Mouse (Mus musculus): ENCODE measurements at regions not wholly inside any gene's neighbourhood (a gene's known extent, or its start where the extent isn't known, plus 50 kb on each side); places are given as distances from the start of the nearest gene placed in this dataset.

GRCm38 (mm10) chr3:150648040-150648439, 789.6 kb upstream of the Adgrl4 start:
- H3K27ac ChIP-seq (ENCODE audit: insufficient read depth, low read depth, low read length) = no peak overlapping the region
- WGBS = 80% methylated on average over 3 of the region's 3 CpGs
- no peaks in the 10 kb centered on the region for H3K4me1 ChIP-seq (ENCODE audit: control insufficient read depth, insufficient read depth, low read length)
- TF ChIP-seq CTCF (IDR thresholded peaks at IDR 0.05; ENCODE audit: insufficient read depth, low read depth, low read length) (no peak), POLR2A (IDR thresholded peaks at IDR 0.05; ENCODE audit: insufficient read depth, low read depth, low read length) (no peak)
- H3K4me3 ChIP-seq (ENCODE audit: insufficient read depth, low read depth, low read length) = no peak overlapping the region

GRCm38 (mm10) chr3:150649783-150650565, 787.7 kb upstream of the Adgrl4 start:
- H3K4me1 ChIP-seq (ENCODE audit: control insufficient read depth, insufficient read depth, low read length) = no peaks in the 10 kb centered on the region
- TF ChIP-seq CTCF (IDR thresholded peaks at IDR 0.05; ENCODE audit: insufficient read depth, low read depth, low read length) = no peak
- TF ChIP-seq POLR2A (IDR thresholded peaks at IDR 0.05; ENCODE audit: insufficient read depth, low read depth, low read length) = no peak
- 75% methylated on average over 3 of the region's 3 CpGs for WGBS
- H3K27ac ChIP-seq (ENCODE audit: insufficient read depth, low read depth, low read length) = no peak overlapping the region
- H3K4me3 ChIP-seq (ENCODE audit: insufficient read depth, low read depth, low read length) = no peak overlapping the region

- Histone ChIP-seq H3K27ac (ENCODE audit: insufficient read depth, low read depth, low read length) (no peak overlapping the region), H3K4me3 (ENCODE audit: insufficient read depth, low read depth, low read length) (no peak overlapping the region), H3K4me1 (ENCODE audit: control insufficient read depth, insufficient read depth, low read length) (no peaks in the 10 kb centered on the region)
- TF ChIP-seq POLR2A (IDR thresholded peaks at IDR 0.05; ENCODE audit: insufficient read depth, low read depth, low read length) (no peak), CTCF (IDR thresholded peaks at IDR 0.05; ENCODE audit: insufficient read depth, low read depth, low read length) (no peak)
- 72% methylated on average over 5 of the region's 5 CpGs for WGBS
Measured at GRCm38 (mm10) chr3:150695751-150696150, 741.9 kb upstream of the Adgrl4 start.

GRCm38 (mm10) chr3:150699990-150700389, 737.7 kb upstream of the Adgrl4 start:
- H3K4me1 ChIP-seq (ENCODE audit: control insufficient read depth, insufficient read depth, low read length) = no peaks in the 10 kb centered on the region
- TF ChIP-seq CTCF (IDR thresholded peaks at IDR 0.05; ENCODE audit: insufficient read depth, low read depth, low read length) = no peak
- no peak for TF ChIP-seq POLR2A (IDR thresholded peaks at IDR 0.05; ENCODE audit: insufficient read depth, low read depth, low read length)
- H3K27ac ChIP-seq (ENCODE audit: insufficient read depth, low read depth, low read length) = no peak overlapping the region
- 90% methylated on average over 2 of the region's 2 CpGs for WGBS
- H3K4me3 ChIP-seq (ENCODE audit: insufficient read depth, low read depth, low read length) = no peak overlapping the region
